Comparison of ENCODE assay signal across 8 mouse cellular contexts in the genomic region with DNA sequence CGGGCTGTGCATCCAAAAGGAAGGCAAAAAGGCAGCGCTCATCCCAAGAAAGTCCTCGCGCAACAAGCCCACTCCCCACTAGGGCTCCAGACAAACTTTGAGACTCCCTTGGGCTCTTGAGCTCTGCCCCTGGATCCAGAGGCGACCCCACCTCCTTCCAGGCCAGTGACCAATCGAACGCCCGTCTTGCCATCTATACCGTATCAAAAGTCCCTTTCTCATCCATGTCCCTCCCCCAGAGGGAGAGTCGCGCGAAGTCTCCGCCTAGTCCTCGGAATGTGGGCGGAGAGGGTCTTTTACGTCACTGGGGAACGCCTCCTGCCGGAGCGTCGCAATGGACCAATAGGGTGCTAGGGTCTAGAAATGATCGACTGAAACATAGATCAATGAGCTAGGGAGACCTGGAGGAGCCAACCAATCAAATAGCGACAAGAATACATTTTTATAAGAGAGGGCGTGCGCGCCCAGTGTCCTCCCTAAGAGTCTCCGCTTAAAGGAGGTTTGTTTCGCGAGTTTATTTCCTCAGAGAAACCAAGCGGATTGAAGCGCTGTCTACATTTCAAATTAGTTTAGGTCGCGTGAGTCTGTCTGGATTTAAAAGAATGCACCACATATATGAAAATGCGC. TPM values are rescaled to one million over a fixed set of nuclear protein-coding genes. Genes with fewer than 3 reads are reported as not detected.
DNase-seq lines count a peak whose midpoint lies in the region; ATAC-seq and TF ChIP-seq lines count a peak whose summit lies in the region.

A gene (minus strand): TSS at position 106 of the 627 bp plus-strand sequence.

- DNase-seq in Patski (ENCODE audit: low read depth, low spot score), result peak; percentile 99
- peak; percentile 96 to 98 for DNase-seq in cerebellum, postnatal 10 days
- peak; percentile 98 for DNase-seq in frontal cortex, adult 2 months (ENCODE audit: extremely low spot score in 1 of 2, low spot score in 1 of 2)
- peak; percentile 99 for DNase-seq in hindbrain, embryonic 10.5 days (ENCODE audit: low spot score)
- DNase-seq in layer of hippocampus, adult 9-10 months (ENCODE audit: low spot score), result peak; percentile 98
- peak; percentile 95 to 98 for DNase-seq in thymus, adult 18-20 months

- in situ Hi-C loops in Patski (cut with MboI; ENCODE audit: low pct_unique_long_range_greater_than_20kb), result loop anchor here (5.0 to 25.0 kb wide), 2 partner anchors 85 to 1905 kb away; a partner anchor contains a TSS

- H3K4me3 ChIP-seq in hindbrain, embryonic 10.5 days, result peak within 1 kb of the TSS; percentile 88
- H3K4me3 ChIP-seq in lung, embryonic 15.5 days, result peak within 1 kb of the TSS; percentile 75
- H3K4me3 ChIP-seq in olfactory bulb, adult 2 months (ENCODE audit: insufficient read depth, low read depth, low read length), result peak within 1 kb of the TSS; percentile 77

- H3K36me3 ChIP-seq in hindbrain, embryonic 10.5 days, result no peaks in the 10 kb centered on the region
- no peaks in the 10 kb centered on the region for H3K36me3 ChIP-seq in lung, embryonic 15.5 days

- CTCF ChIA-PET in Patski (lab: Charles Lee), result interaction anchor here (0.7 to 1.5 kb wide), 7 partner anchors 12 to 345 kb away, joined by 3 read pairs; no protein-coding TSS in a partner anchor

- ATAC-seq in Patski, result peak; percentile 99
- peak; percentile 99 for ATAC-seq in lung, embryonic 15.5 days (ENCODE audit: borderline replicate concordance, extremely low read depth, low FRiP score, low TSS enrichment)

- POLR2A ChIA-PET in Patski (lab: Charles Lee), result interaction anchor here (2.2 kb wide), 1 partner anchor 10 kb away, joined by 17 read pairs; no protein-coding TSS in a partner anchor

- no peak for TF ChIP-seq CTCF in Patski (IDR thresholded peaks at IDR 0.05)
- 0 out of 2 replicates have a peak, but pooled peaks have one; percentile 45 for TF ChIP-seq CTCF in olfactory bulb, adult 2 months (IDR thresholded peaks at IDR 0.05; ENCODE audit: insufficient read depth, low read depth, low read length)

- peak within 1 kb of the TSS; percentile 89 for H3K27ac ChIP-seq in hindbrain, embryonic 10.5 days
- peak within 1 kb of the TSS; percentile 90 for H3K27ac ChIP-seq in lung, embryonic 15.5 days
- peak within 1 kb of the TSS; percentile 76 for H3K27ac ChIP-seq in olfactory bulb, adult 2 months (ENCODE audit: insufficient read depth, low read depth, low read length)

- WGBS in hindbrain, embryonic 10.5 days, result under 1% methylated on average over 33 of the region's 33 CpGs
- WGBS in lung, embryonic 15.5 days, result under 1% methylated on average over 33 of the region's 33 CpGs
- under 1% methylated on average over 33 of the region's 33 CpGs for WGBS in olfactory bulb, adult 2 months

- no peaks in the 10 kb centered on the region for H3K9me3 ChIP-seq in hindbrain, embryonic 10.5 days
- no peaks in the 10 kb centered on the region for H3K9me3 ChIP-seq in lung, embryonic 15.5 days

- H3K4me2 ChIP-seq in lung, embryonic 15.5 days, result peak within 1 kb of the TSS; percentile 87

- H3K9ac ChIP-seq in lung, embryonic 15.5 days, result peak within 1 kb of the TSS; percentile 93

- no peaks in the 10 kb centered on the region for H3K27me3 ChIP-seq in Patski
- no peaks in the 10 kb centered on the region for H3K27me3 ChIP-seq in hindbrain, embryonic 10.5 days (ENCODE audit: insufficient read depth, poor library complexity, severe bottlenecking)
- H3K27me3 ChIP-seq in lung, embryonic 15.5 days, result no peaks in the 10 kb centered on the region

- peaks cover 37% of the 10 kb centered on the region for H3K4me1 ChIP-seq in hindbrain, embryonic 10.5 days (replicated peaks)
- peaks cover 35% of the 10 kb centered on the region for H3K4me1 ChIP-seq in lung, embryonic 15.5 days
- peaks cover 7% of the 10 kb centered on the region; the same call in 1 of the 2 replicates for H3K4me1 ChIP-seq in olfactory bulb, adult 2 months (ENCODE audit: control insufficient read depth, insufficient read depth, low read length)

- peak; percentile 23; the same call in 1 of the 2 replicates for TF ChIP-seq POLR2A in olfactory bulb, adult 2 months (IDR thresholded peaks at IDR 0.05; ENCODE audit: insufficient read depth, low read depth, low read length)

RNA-seq across cellular contexts. Expression of the gene that starts here (rescaled TPM):
- polyA plus RNA-seq in Patski (2021), result 39.0 TPM
- polyA plus RNA-seq in frontal cortex, adult 2 months (2012; rRNA removed), result 5.6 and 5.7 TPM in 2 replicates
- 7.6 and 9.4 TPM in 2 replicates for polyA plus RNA-seq in hindbrain, embryonic 10.5 days (2016; fragmentation: Nextera tagmentation; extraction: Ambion mirVana)
- polyA plus RNA-seq in lung, embryonic 15.5 days (2015; fragmentation: Nextera tagmentation; extraction: Ambion mirVana), result 27.8 and 28.0 TPM in 2 replicates
- polyA plus RNA-seq in olfactory bulb, adult 2 months (2012; ENCODE audit: insufficient read depth, insufficient read length, low replicate concordance, missing spikeins), result not detected in 2 replicates

Comparison
In these comparisons a context has a peak if more than half of its experiments do, and no peak if none do; other contexts are left out.
1. Peak in every context shown above with its lines: DNase-seq, ATAC-seq, H3K4me3 ChIP-seq and H3K27ac ChIP-seq.